Mouse (Mus musculus) left cerebral cortex, postnatal 10 days (tissue): Measurements from ENCODE around the gene Fxyd2. TPM values are rescaled to one million over a fixed set of nuclear protein-coding genes. Genes with fewer than 3 reads are reported as not detected.
A peak's percentile ranks its signal among the peaks of the same experiment; 100 is the strongest.

Experiments used
- DNase-seq, 2 experiments: peaks; one replicate each; pipeline ENCODE4 v3.0.0; 2021 to 2022; ENCODE audit warnings: low spot score in 2 of 2, mixed read lengths in 1 of 2; ENCODE audit errors: extremely low spot score in 1 of 2
- intact Hi-C: fragments of 180-260 bp; cut with DNase I; formaldehyde crosslinking; loops from one replicate; pipeline ENCODE4 v1.15.1; 2025
- total RNA-seq, 2 experiments: library from RNA; stranded (reverse); gene quantifications; 2 replicates each; pipeline ENCODE4 v1.2.3; 2021

Gene Fxyd2
- total RNA-seq, 2 experiments from 2014 or later = 7.2 to 8.1 TPM

DNA sequence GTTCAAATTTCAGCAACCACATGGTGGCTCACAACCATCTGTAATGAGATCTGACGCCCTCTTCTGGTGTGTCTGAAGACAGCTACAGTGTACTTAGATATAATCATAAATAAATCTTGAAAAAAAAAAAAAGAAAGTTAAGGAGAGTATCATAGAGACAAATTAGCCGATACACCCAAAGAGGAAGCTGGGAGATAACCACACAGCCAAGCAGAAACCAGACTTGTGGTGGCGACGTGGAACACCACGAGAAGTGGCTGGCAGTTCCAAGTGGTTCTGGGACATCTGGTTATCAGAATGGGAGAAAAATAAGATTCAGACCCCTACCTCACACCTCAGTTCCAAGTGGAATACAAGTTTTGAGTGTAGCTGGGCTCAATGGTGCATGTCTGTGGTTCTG is 12.8 kb upstream of the Fxyd2 start:
- no peak for DNase-seq
- intact Hi-C loops = loop anchor here (5.0 kb wide), 2 partner anchors 39 to 164 kb away; no protein-coding TSS in a partner anchor

DNA sequence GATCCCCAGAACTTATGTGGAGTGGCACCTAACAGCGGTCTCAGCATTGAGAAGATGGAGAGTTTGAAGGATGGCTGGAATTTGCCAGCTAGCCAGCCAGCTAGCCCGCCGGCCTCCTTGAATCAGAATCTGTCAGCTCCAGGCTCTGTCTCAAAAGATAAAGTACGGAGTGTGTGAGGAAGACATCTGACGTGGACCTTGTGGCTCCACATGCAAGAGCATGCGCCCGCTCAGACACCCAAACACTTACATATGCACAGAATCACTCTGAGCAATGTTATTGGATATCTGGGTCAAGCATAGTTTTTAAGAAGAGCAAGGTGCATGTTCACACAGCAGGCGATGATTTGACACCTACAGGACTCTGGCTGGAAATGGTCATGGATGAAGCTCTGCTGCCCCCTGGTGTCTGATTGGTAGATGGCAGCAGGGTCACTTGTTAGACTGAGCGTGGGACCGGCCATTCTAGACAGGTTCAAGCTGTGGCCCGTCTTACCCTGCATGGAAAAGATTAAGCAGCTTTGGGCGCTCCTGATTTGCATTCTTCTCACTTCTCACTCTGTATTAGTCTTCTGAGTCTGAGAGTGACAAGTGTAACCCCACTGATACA is 11.0 kb upstream of the Fxyd2 start:
- intact Hi-C loops = loop anchor here (1.0 to 5.0 kb wide), 3 partner anchors 41 to 166 kb away; no protein-coding TSS in a partner anchor
- peak; percentile 78 to 81 for DNase-seq

DNA sequence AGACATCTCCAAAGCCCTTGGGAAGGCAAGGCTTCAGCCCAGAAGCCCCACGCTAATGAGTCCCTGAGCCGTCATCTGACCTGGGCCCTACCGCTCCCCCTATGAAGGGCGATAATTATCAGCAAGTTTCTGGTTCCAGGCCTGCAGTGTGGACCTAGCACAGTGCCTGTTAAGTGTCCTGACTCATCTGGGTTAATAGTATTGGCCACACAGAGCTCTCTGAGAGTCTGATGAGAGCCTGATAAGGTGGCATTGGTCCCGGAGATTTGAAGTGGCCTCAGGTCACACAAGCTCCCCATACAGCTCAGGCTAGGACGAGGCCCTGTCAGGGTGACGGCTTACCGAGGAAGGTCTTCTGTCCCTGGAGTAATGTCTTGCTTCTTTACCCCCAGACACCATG is 9.9 kb upstream of the Fxyd2 start:
- intact Hi-C loops = loop anchor here (5.0 kb wide), 2 partner anchors 42 to 167 kb away; no protein-coding TSS in a partner anchor
- no peak for DNase-seq

- intact Hi-C loops = no loop called here
- DNase-seq = no peak
These were observed 8.2 kb upstream of the Fxyd2 start for GRCm38 (mm10) chr9:45391299-45391698.

DNA sequence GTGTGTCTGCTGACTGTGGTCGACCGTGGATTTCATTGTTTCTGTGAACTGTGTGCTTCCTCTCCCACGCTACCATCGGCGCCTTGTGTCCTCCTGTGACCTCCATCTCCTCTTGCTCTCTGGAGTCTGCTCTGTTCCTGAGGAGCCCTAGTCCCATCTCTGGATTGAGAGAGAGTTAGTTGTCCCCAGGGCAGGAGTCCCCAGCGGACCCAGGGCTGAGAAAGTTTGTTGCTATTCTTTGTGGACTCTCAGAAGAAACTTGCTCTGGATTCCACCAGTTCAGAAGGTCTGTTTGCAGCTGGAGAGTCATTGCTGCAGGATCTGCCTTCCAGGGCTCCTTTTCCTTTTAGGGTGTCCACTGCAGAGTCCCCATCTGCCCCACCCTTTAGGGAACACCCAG is 4.3 kb upstream of the Fxyd2 start:
- intact Hi-C loops = no loop called here
- no peak for DNase-seq

DNA sequence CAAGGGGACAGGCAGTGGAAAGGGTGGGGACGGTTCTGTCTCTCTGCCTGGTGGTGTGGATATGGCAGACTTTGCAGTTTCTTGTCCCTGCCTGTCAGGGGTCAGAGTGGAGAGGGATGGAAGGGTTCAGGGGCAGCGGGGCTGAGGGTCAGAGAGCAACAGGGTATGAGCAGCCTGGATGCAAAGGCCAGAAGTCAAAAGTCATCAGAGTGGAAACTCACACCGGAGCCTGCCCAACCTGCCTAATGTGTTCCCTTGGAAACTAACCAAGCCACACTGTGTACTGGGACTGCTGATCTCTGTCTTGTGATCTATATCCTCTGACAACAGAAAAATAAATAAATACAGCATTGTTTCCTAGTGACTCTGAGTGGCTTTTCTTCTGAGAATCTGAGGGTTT is 3.7 kb upstream of the Fxyd2 start:
- intact Hi-C loops = no loop called here
- DNase-seq = no peak

- no peak for DNase-seq
- intact Hi-C loops = no loop called here
These were observed 1.1 kb upstream of the Fxyd2 start for GRCm38 (mm10) chr9:45398336-45398735.

DNA sequence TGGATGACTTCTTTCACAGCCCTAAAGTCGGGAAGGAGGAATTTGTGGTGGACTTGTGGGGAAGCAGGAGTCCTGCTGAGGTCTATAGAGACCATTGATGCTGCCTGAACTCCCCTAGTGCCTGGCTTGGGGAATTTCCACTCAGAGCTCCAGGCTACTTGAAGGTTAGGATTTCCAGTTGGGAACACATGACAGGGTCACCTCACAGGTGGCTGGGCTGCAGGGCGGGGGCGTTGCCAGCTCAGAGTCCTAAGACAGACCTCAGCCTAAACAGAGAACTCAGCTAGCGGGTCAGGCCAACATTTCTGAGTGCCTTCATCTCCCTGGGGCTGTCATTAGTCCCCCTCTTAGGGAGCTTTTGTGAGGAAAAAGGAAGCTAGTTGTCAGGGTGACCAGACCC is 2.4 kb downstream of the Fxyd2 start:
- no peak for DNase-seq
- intact Hi-C loops = no loop called here

- DNase-seq = no peak
- intact Hi-C loops = no loop called here
These were observed 3.5 kb downstream of the Fxyd2 start for GRCm38 (mm10) chr9:45402957-45403356.

DNA sequence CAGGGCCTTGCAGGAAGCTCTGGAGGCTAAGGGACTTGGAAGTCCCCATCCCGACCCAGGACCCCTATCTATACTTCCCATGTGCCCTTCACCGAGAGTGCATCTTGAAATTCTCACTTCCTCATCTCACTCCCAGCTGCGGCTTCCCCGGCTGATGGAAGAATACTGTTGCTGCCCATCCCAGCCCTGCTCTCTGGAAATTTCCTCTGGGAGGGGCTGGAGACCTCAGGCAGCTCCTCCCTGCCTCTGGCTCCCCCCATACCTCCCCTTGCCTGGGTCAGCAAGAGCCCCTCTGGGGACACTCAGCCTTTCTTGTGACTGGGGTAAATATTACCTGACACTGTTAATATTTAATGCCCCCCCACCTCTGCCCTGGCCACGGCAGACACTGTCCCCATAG is 6.2 kb downstream of the Fxyd2 start:
- intact Hi-C loops = loop anchor here (5.0 kb wide), 1 partner anchor 183 kb away; no protein-coding TSS in a partner anchor
- no peak for DNase-seq

- no peak for DNase-seq
- intact Hi-C loops = loop anchor here (5.0 kb wide), 1 partner anchor 185 kb away; no protein-coding TSS in a partner anchor
These were observed 7.3 kb downstream of the Fxyd2 start for GRCm38 (mm10) chr9:45406808-45407207.

DNA sequence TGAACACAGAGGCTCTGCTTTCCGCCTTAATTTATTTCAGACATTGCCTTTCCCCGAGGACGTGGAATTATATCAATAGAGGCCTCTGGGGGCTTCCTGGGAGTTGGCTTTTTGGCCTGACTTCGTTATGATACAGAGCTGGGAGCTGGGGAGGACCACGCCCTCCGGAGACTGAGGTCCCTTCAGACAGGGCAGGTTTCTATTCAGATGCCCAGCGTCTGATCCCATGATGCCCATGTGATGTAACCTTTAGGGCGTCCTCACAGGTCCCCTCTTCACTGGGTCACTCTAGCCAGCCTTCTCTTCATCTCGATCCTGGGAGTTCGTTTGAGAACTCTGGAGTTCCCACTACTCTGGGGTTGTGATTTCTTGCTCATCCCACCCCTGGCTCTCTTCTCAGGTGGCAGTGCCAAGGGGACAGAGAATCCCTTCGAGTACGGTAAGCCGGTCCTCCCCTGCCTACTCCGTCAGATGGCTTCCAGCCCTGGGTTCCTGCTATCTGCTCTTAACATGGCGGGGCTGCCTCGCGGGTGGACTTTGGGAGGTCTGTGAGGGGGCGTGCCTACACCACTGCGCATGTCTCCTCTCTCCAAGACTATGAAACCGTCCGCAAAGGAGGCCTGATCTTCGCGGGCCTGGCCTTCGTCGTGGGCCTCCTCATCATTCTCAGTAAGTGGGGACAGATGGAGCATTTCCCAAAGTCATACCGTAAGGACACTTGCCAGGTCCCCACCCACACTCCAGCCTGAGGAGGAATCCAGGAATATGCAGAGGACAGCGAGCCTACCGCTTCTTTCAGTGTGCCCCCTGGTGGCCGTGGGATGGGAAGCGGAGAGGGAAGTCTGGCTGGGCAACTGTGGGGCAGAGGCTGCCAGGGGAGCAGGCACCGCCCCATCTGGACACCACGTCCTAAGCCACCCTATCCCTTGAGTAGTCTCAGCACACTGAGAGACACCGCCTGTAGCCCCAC is 8.5 kb downstream of the Fxyd2 start:
- peak; percentile 75 to 89 for DNase-seq
- intact Hi-C loops = loop anchor here (2.0 to 5.0 kb wide), 2 partner anchors 107 to 186 kb away; no protein-coding TSS in a partner anchor

GRCm38 (mm10) chr9:45410193-45410592 is 10.7 kb downstream of the Fxyd2 start:
- DNase-seq = no peak
- intact Hi-C loops = loop anchor here (5.0 to 10.0 kb wide), 2 partner anchors 342 to 425 kb away; partner anchors contain the start of gene Bace1

DNA sequence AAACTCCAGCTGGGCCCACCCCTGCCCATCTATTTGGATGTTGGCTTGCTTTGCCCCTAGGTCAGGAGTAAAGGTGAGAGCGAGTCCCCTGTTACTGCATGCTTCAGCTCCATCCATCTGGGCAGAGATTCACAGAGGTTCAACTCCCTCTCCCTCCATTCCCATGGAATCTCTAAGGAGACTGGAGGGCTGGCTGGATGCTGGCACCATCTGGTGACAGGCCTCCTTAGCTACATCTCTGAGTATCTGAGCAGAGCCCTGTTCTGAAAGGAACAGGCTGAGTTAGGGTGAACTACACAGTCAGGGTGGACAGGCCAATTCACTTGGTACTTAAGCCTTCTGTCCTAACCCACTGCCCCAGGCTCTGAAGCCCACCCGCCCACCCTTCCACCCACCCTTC is 11.1 kb downstream of the Fxyd2 start:
- intact Hi-C loops = loop anchor here (5.0 to 10.0 kb wide), 2 partner anchors 342 to 424 kb away; partner anchors contain the start of gene Bace1
- no peak for DNase-seq

DNA sequence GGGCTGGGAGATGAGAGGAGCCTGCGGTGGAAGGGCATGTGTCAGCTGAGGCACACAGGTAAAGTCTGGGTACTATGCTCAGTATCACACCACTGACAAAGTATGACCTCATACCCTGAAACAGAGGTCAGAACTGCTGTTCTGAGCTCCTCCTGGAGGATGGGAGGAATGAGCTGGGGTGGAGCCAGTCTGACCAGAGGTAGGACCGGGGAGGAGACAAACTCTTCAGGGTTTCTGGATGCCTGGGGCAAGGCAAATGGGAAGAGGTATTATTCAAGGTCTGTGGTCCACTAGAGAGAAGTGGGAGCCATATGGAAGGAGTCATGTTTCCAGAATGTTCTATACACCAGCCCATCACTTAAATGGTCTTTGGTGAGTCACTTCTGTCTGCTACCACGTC is 11.6 kb downstream of the Fxyd2 start:
- intact Hi-C loops = loop anchor here (5.0 to 10.0 kb wide), 2 partner anchors 341 to 424 kb away; partner anchors contain the start of gene Bace1

DNA sequence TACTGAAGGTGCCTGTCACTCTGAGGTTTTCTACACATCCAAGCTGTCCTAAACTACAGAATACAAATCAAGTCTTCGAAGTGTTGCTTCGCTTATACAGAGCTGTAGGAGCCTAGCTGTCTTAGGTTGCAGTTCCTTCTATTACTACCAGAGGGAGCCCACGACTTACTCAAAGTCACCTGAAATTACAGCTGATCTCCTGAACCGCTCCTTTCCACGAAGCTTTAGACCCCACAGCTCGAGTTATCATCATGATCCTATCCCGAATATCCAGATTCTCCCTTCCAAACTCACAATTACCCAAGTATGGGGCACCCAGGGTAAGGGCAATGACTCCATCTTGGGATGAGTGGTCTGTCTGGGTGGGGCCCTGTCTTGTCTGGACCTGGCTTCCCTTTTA is 12.3 kb downstream of the Fxyd2 start:
- no peak for DNase-seq

More for the DNA sequence above, 11.6 kb downstream of the Fxyd2 start:
- DNase-seq = no peak

GRCm38 (mm10) chr9:45412287-45412686 is 12.8 kb downstream of the Fxyd2 start:
- DNase-seq = peak; percentile 80 to 91
- intact Hi-C loops = loop anchor here (5.0 to 10.0 kb wide), 2 partner anchors 340 to 423 kb away; partner anchors contain the start of gene Bace1

More for the DNA sequence above, 12.3 kb downstream of the Fxyd2 start:
- intact Hi-C loops = loop anchor here (5.0 to 10.0 kb wide), 2 partner anchors 340 to 423 kb away; partner anchors contain the start of gene Bace1

GRCm38 (mm10) chr9:45412700-45413477 is 13.4 kb downstream of the Fxyd2 start:
- no peak for DNase-seq
- intact Hi-C loops = loop anchor here (5.0 to 10.0 kb wide), 2 partner anchors 339 to 422 kb away; partner anchors contain the start of gene Bace1
